Mouse (Mus musculus): ENCODE data around the gene Nt5c1a. TPM values are rescaled to one million over a fixed set of nuclear protein-coding genes. Genes with fewer than 3 reads are reported as not detected.

The Nt5c1a gene
- polyA plus RNA-seq, 1 experiment: 0.38 TPM

- H3K4me1 ChIP-seq (ENCODE audit: control insufficient read depth, insufficient read depth, low read length): peaks cover 12% of the 10 kb centered on the region
- H3K27me3 ChIP-seq (ENCODE audit: control insufficient read depth, insufficient read depth, low read length): no peaks in the 10 kb centered on the region
Measured at GRCm38 (mm10) chr4:123236431-123237031, 35.2 kb downstream of the Nt5c1a start.

GRCm38 (mm10) chr4:123237386-123238266, 36.3 kb downstream of the Nt5c1a start:
- TF ChIP-seq POLR2A (IDR thresholded peaks at IDR 0.05; ENCODE audit: control insufficient read depth, low read depth, low read length): no peak
- no peak for TF ChIP-seq CTCF (IDR thresholded peaks at IDR 0.05; ENCODE audit: control insufficient read depth, insufficient read depth, insufficient replicate concordance, low read depth, low read length)
- H3K4me1 ChIP-seq (ENCODE audit: control insufficient read depth, insufficient read depth, low read length): peaks cover 12% of the 10 kb centered on the region

More at GRCm38 (mm10) chr4:123236431-123237031, 35.2 kb downstream of the Nt5c1a start:
- TF ChIP-seq POLR2A (IDR thresholded peaks at IDR 0.05; ENCODE audit: control insufficient read depth, low read depth, low read length) (no peak), CTCF (IDR thresholded peaks at IDR 0.05; ENCODE audit: control insufficient read depth, insufficient read depth, insufficient replicate concordance, low read depth, low read length) (no peak)
- no peak overlapping the region for H3K4me3 ChIP-seq (ENCODE audit: control insufficient read depth, low read depth, low read length)
- H3K36me3 ChIP-seq (ENCODE audit: control insufficient read depth, insufficient read depth, low read length): no peaks in the 10 kb centered on the region
- peak overlapping the region; percentile 24; the same call in 1 of the 2 replicates for H3K27ac ChIP-seq (ENCODE audit: control insufficient read depth, insufficient read depth, low read depth, low read length)

GRCm38 (mm10) chr4:123239361-123240203, 38.3 kb downstream of the Nt5c1a start:
- Histone ChIP-seq H3K27ac (ENCODE audit: control insufficient read depth, insufficient read depth, low read depth, low read length) (no peak overlapping the region), H3K4me1 (ENCODE audit: control insufficient read depth, insufficient read depth, low read length) (peaks cover 10% of the 10 kb centered on the region), H3K36me3 (ENCODE audit: control insufficient read depth, insufficient read depth, low read length) (no peaks in the 10 kb centered on the region), H3K27me3 (ENCODE audit: control insufficient read depth, insufficient read depth, low read length) (no peaks in the 10 kb centered on the region), H3K4me3 (ENCODE audit: control insufficient read depth, low read depth, low read length) (peak overlapping the region; percentile 46)
- TF ChIP-seq CTCF (IDR thresholded peaks at IDR 0.05; ENCODE audit: control insufficient read depth, insufficient read depth, insufficient replicate concordance, low read depth, low read length) (no peak), POLR2A (IDR thresholded peaks at IDR 0.05; ENCODE audit: control insufficient read depth, low read depth, low read length) (no peak)

More at GRCm38 (mm10) chr4:123237386-123238266, 36.3 kb downstream of the Nt5c1a start:
- 0 out of 2 replicates have a peak overlapping the region, but pooled peaks have one; percentile 6 for H3K27ac ChIP-seq (ENCODE audit: control insufficient read depth, insufficient read depth, low read depth, low read length)
- H3K36me3 ChIP-seq (ENCODE audit: control insufficient read depth, insufficient read depth, low read length): no peaks in the 10 kb centered on the region
- no peak overlapping the region for H3K4me3 ChIP-seq (ENCODE audit: control insufficient read depth, low read depth, low read length)
- H3K27me3 ChIP-seq (ENCODE audit: control insufficient read depth, insufficient read depth, low read length): no peaks in the 10 kb centered on the region

DNA sequence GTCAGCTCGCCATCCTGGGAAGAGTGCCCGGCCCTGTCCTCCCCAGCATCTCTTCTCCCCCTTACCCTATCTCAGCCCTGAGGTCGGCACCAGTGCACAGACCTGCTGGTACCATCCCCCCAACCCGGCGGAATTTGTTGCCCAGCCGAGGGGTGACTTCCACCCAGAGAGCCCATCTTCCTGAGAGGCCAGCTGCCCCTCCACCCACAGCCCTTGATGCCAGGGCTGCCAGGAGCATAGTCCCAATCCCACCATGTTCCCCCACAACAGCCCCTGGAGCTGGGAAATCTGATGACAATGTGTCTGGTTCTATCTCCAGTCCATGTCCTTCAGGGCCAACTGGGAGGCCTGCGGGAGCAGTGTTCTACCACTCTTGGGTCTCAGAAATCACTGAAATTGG, 44.9 kb downstream of the Nt5c1a start:
- no peak overlapping the region for H3K4me3 ChIP-seq (ENCODE audit: control insufficient read depth, low read depth, low read length)
- H3K4me1 ChIP-seq (ENCODE audit: control insufficient read depth, insufficient read depth, low read length): no peaks in the 10 kb centered on the region; the same call in 1 of the 2 replicates
- no peak overlapping the region for H3K27ac ChIP-seq (ENCODE audit: control insufficient read depth, insufficient read depth, low read depth, low read length)
- no peaks in the 10 kb centered on the region for H3K27me3 ChIP-seq (ENCODE audit: control insufficient read depth, insufficient read depth, low read length)
- H3K36me3 ChIP-seq (ENCODE audit: control insufficient read depth, insufficient read depth, low read length): no peaks in the 10 kb centered on the region
- TF ChIP-seq POLR2A (IDR thresholded peaks at IDR 0.05; ENCODE audit: control insufficient read depth, low read depth, low read length) (no peak), CTCF (IDR thresholded peaks at IDR 0.05; ENCODE audit: control insufficient read depth, insufficient read depth, insufficient replicate concordance, low read depth, low read length) (no peak)

GRCm38 (mm10) chr4:123246651-123247050, 45.3 kb downstream of the Nt5c1a start:
- no peak for TF ChIP-seq POLR2A (IDR thresholded peaks at IDR 0.05; ENCODE audit: control insufficient read depth, low read depth, low read length)
- TF ChIP-seq CTCF (IDR thresholded peaks at IDR 0.05; ENCODE audit: control insufficient read depth, insufficient read depth, insufficient replicate concordance, low read depth, low read length): no peak
- Histone ChIP-seq H3K4me3 (ENCODE audit: control insufficient read depth, low read depth, low read length) (no peak overlapping the region), H3K27me3 (ENCODE audit: control insufficient read depth, insufficient read depth, low read length) (no peaks in the 10 kb centered on the region), H3K27ac (ENCODE audit: control insufficient read depth, insufficient read depth, low read depth, low read length) (no peak overlapping the region), H3K36me3 (ENCODE audit: control insufficient read depth, insufficient read depth, low read length) (no peaks in the 10 kb centered on the region), H3K4me1 (ENCODE audit: control insufficient read depth, insufficient read depth, low read length) (no peaks in the 10 kb centered on the region; the same call in 1 of the 2 replicates)

GRCm38 (mm10) chr4:123247147-123247880, 46.0 kb downstream of the Nt5c1a start:
- Histone ChIP-seq H3K4me1 (ENCODE audit: control insufficient read depth, insufficient read depth, low read length) (no peaks in the 10 kb centered on the region; the same call in 1 of the 2 replicates), H3K36me3 (ENCODE audit: control insufficient read depth, insufficient read depth, low read length) (no peaks in the 10 kb centered on the region), H3K27me3 (ENCODE audit: control insufficient read depth, insufficient read depth, low read length) (no peaks in the 10 kb centered on the region), H3K4me3 (ENCODE audit: control insufficient read depth, low read depth, low read length) (no peak overlapping the region), H3K27ac (ENCODE audit: control insufficient read depth, insufficient read depth, low read depth, low read length) (no peak overlapping the region)
- TF ChIP-seq CTCF (IDR thresholded peaks at IDR 0.05; ENCODE audit: control insufficient read depth, insufficient read depth, insufficient replicate concordance, low read depth, low read length): no peak
- TF ChIP-seq POLR2A (IDR thresholded peaks at IDR 0.05; ENCODE audit: control insufficient read depth, low read depth, low read length): no peak

Data from testis, adult 2 months (tissue).